Mouse (Mus musculus) midbrain, embryonic 14.5 days (tissue): ENCODE results near the gene Ifnar2. TPM values are rescaled to one million over a fixed set of nuclear protein-coding genes. Genes with fewer than 3 reads are reported as not detected.

Experiments used
- ATAC-seq: fragments of 200-750 bp; cut with Nextera tagmentation; 2 replicates; pipeline ENCODE4 v1.8.0; 2017; ENCODE audit warnings: moderate number of reproducible peaks, moderate library complexity; ENCODE audit not compliant: low FRiP score, low TSS enrichment
- DNase-seq: peaks from one replicate; pipeline ENCODE4 v3.0.0-alpha.2; 2015
- H3K27ac ChIP-seq: fragments of 300-500 bp; sonication (generic); replicated peaks from 2 replicates; pipeline ENCODE4 v1.5.1; 2014; ENCODE audit warnings: mild to moderate bottlenecking, low read depth, low read length, moderate library complexity
- H3K27me3 ChIP-seq: fragments of 300-500 bp; sonication (generic); 2 replicates; pipeline ENCODE4 v1.6.1; 2014; ENCODE audit warnings: low read length, control low read depth, mixed read lengths; ENCODE audit not compliant: control insufficient read depth, insufficient read depth
- H3K36me3 ChIP-seq: fragments of 300-500 bp; sonication (generic); 2 replicates; pipeline ENCODE4 v1.6.1; 2014; ENCODE audit warnings: low read length, control low read depth; ENCODE audit not compliant: control insufficient read depth, insufficient read depth
- H3K4me1 ChIP-seq: fragments of 300-500 bp; sonication (generic); 2 replicates; pipeline ENCODE4 v1.6.1; 2014; ENCODE audit warnings: mild to moderate bottlenecking, antibody characterized with exemption, low read length, control low read depth; ENCODE audit not compliant: control insufficient read depth, insufficient read depth
- H3K4me2 ChIP-seq: fragments of 300-500 bp; sonication (generic); 2 replicates; pipeline ENCODE4 v1.6.1; 2014; ENCODE audit warnings: mild to moderate bottlenecking, low read length, moderate library complexity
- H3K4me3 ChIP-seq: fragments of 300-500 bp; sonication (generic); replicated peaks from 2 replicates; pipeline ENCODE4 v1.5.1; 2014; ENCODE audit warnings: low read depth, low read length
- H3K9ac ChIP-seq: fragments of 300-500 bp; sonication (generic); replicated peaks from 2 replicates; pipeline ENCODE4 v1.6.1; 2014; ENCODE audit warnings: mild to moderate bottlenecking, low read length, moderate library complexity
- H3K9me3 ChIP-seq: fragments of 300-500 bp; sonication (generic); 2 replicates; pipeline ENCODE4 v1.6.1; 2016; ENCODE audit warnings: low read length, control low read depth, mixed read lengths; ENCODE audit not compliant: control insufficient read depth
- WGBS: fragments of 180-500 bp; shearing (Covaris S2); extraction: QIAGEN DNeasy Blood & Tissue Kit; methylation state at CpG from one replicate; pipeline ENCODE4 v1.1.7; 2014; 5-methylcytosine and 5-hydroxymethylcytosine counted together
- polyA plus RNA-seq: library from polyadenylated mRNA; unstranded; fragments of >200 nt; fragmentation: Nextera tagmentation; extraction: Ambion mirVana; gene quantifications from 2 replicates; pipeline ENCODE4 v1.2.1, GENCODE M21; 2014

Ifnar2 gene
- polyA plus RNA-seq, 1 experiment from 2014 or later, result 32.2 TPM

DNA sequence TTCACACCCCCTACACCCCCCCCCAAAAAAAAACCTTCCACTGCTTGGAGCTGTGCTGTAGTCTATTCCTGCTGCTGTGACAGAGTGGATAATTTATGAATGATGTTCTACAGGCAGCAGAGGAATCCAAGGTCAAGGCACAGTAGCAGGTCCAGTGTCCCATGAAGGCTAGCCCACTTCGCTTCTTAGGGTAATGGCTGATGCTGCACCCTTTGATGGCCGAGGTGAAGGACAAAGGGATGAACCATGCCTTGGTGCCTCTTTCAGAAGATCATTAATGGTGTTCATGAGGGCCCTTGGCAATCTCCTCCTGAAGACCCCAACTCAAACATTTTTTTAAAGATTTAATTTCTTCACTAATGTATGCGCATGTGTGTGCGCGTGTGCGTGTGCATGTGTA is 43.8 kb downstream of the Ifnar2 start:
- DNase-seq (no peak), ATAC-seq (no peak)
- WGBS, result 94% methylated on average over 6 of the region's 6 CpGs
- H3K4me3 ChIP-seq, result no peak overlapping the region
- H3K9ac ChIP-seq, result no peak overlapping the region
- no peaks in the 10 kb centered on the region for H3K36me3 ChIP-seq
- H3K4me1 ChIP-seq, result no peaks in the 10 kb centered on the region
- no peaks in the 10 kb centered on the region for H3K9me3 ChIP-seq
- no peak overlapping the region for H3K27ac ChIP-seq
- no peak overlapping the region for H3K4me2 ChIP-seq
- no peaks in the 10 kb centered on the region for H3K27me3 ChIP-seq

DNA sequence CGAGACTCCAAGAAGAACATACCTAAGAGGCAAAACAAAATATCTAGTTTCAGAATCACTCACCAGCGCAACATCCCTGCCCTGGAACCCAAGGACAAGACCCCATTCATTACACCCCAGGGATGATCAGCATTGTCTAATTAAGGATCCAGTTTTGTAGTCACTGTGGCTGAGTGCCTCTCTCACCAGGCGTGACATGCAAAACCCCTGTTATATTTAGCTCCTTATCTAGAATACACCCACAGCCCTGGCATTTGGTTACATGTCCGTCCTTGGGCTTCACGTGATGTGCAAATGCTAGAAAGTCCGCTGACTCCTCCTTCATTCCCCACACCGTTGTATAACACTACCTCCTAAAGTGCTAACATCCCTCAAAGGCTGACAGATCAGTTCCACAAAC is 44.4 kb downstream of the Ifnar2 start:
- no peaks in the 10 kb centered on the region for H3K27me3 ChIP-seq
- no peak for ATAC-seq
- no peaks in the 10 kb centered on the region for H3K36me3 ChIP-seq
- H3K9ac ChIP-seq, result no peak overlapping the region
- no peak overlapping the region for H3K4me3 ChIP-seq
- H3K27ac ChIP-seq, result no peak overlapping the region
- no peak for DNase-seq
- H3K4me1 ChIP-seq, result no peaks in the 10 kb centered on the region
- H3K4me2 ChIP-seq, result no peak overlapping the region
- no peaks in the 10 kb centered on the region for H3K9me3 ChIP-seq
- 82% methylated on average over 7 of the region's 7 CpGs for WGBS

DNA sequence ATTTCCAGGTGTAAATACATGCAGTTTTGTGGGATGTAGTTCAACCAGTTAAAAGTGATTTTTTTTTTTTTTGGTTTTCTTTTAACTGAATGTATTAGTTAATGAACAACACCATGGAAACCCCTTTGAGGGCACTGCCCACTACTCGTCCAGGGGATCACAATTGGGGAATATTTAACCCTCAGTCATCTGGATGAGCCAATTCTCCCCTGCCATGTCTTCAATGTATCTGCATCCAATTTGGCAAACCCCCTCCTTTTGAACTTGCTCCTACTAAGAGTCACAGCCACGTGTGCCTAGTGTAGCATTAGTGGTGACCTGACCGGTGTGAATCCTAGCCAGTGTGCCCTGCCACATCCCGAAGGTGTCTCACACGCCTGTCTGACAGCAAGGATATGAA is 45.9 kb downstream of the Ifnar2 start:
- Histone ChIP-seq H3K27ac (no peak overlapping the region), H3K9ac (no peak overlapping the region), H3K4me2 (no peak overlapping the region), H3K4me1 (no peaks in the 10 kb centered on the region), H3K9me3 (no peaks in the 10 kb centered on the region), H3K36me3 (no peaks in the 10 kb centered on the region), H3K4me3 (no peak overlapping the region), H3K27me3 (no peaks in the 10 kb centered on the region)
- 77% methylated on average over 5 of the region's 5 CpGs for WGBS
- DNase-seq, result no peak
- ATAC-seq, result no peak

DNA sequence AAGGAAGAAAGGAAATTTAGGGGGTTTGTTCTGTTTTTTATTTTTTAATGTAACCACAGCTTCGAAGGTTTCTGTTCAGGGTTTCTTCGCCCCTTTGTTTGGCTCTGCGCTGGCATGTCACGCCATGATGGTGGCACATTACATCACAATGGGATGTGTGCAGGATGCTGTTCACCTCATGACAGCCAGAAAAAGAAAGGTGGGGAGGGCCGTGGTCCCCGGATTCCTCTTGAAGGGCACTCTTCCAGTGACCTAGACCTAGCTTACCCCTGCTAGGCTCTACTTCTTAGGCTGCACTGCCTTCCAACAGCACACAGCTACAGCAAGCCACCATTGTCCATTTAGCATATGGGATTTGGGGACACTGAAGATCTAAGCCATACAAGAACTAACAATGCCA is 53.2 kb downstream of the Ifnar2 start:
- no peaks in the 10 kb centered on the region for H3K9me3 ChIP-seq
- H3K4me3 ChIP-seq, result no peak overlapping the region
- DNase-seq, result no peak
- no peak overlapping the region for H3K9ac ChIP-seq
- ATAC-seq, result no peak
- WGBS, result 86% methylated on average over 6 of the region's 6 CpGs
- H3K4me2 ChIP-seq, result no peak overlapping the region
- H3K27me3 ChIP-seq, result no peaks in the 10 kb centered on the region
- H3K27ac ChIP-seq, result no peak overlapping the region
- H3K4me1 ChIP-seq, result no peaks in the 10 kb centered on the region
- no peaks in the 10 kb centered on the region for H3K36me3 ChIP-seq

DNA sequence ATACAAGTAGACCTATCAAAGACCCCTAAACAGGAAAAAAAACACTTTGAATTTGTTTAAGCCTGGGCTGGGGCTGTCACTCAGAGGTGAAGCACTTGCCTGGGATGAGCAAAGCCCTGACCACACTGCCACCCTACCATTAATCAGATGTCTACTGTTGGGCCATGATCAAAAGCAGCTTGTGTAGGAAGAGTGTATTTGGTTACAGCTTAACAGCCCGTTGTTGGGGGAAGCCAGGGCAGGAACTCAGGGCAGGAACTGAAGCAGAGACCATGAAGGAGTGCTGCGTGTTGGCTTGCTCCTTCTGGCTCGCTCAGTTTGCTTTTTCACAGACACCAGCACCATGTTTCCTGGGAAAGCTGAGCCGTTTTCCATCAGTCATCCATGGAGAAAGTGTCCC is 54.0 kb downstream of the Ifnar2 start:
- 83% methylated on average over 4 of the region's 4 CpGs for WGBS
- Histone ChIP-seq H3K4me2 (no peak overlapping the region), H3K27me3 (no peaks in the 10 kb centered on the region), H3K9ac (no peak overlapping the region), H3K4me3 (no peak overlapping the region), H3K4me1 (no peaks in the 10 kb centered on the region), H3K27ac (no peak overlapping the region), H3K9me3 (no peaks in the 10 kb centered on the region), H3K36me3 (no peaks in the 10 kb centered on the region)
- ATAC-seq (no peak), DNase-seq (no peak)

DNA sequence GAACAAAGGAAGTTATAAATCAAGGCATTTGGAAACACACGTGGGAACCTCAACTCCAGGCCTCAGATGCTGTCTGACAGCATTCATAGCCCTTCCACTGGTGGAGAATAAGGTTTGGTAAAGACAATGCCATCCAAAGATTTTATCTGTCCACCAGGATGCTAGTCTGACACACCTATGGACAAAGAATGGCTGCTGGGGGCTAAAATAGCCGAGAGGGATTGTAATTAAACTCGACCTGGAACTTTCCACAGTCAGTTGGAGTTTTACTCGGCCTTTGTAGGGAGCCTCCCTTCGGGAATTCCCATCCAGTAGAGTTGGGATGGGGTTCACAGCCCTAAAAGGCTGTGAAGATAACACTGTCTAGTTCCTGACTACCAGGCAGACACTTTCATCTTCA is 54.9 kb downstream of the Ifnar2 start:
- H3K27me3 ChIP-seq, result no peaks in the 10 kb centered on the region
- no peak overlapping the region for H3K4me2 ChIP-seq
- no peaks in the 10 kb centered on the region for H3K36me3 ChIP-seq
- H3K27ac ChIP-seq, result no peak overlapping the region
- DNase-seq (no peak), ATAC-seq (no peak)
- H3K9ac ChIP-seq, result no peak overlapping the region
- H3K4me1 ChIP-seq, result no peaks in the 10 kb centered on the region
- no peaks in the 10 kb centered on the region for H3K9me3 ChIP-seq
- H3K4me3 ChIP-seq, result no peak overlapping the region
- WGBS, result 84% methylated on average over 5 of the region's 5 CpGs

DNA sequence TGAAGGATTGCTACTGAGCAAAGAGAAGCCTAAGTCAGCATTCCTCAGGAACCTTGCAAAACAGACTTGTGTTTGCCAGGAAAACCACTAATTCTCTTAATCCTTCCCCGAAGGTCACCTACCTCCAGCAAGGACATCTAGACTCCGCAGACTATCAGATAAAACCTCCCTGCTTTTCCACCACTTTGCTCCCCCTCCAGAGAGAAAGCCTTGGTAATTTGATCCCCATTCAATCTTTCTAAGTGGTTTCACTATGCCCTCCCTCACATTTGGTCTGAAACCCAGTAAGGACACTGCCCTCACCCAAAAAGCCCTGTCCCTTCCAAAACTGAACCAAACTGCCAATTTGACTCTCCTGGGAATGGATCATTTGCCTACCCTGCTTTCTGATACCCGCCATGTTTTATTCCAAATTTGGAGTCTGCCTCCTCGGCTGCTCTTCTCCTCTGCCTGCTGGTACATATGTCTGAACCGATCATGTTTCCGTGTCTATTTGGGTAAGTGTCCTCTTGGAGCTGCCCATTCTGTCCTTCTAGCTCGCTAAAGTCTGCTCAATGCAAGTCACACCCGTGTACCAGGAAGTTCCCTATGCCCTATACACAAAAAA is 55.8 kb downstream of the Ifnar2 start:
- H3K27me3 ChIP-seq, result no peaks in the 10 kb centered on the region
- H3K9ac ChIP-seq, result no peak overlapping the region
- WGBS, result 84% methylated on average over 8 of the region's 8 CpGs
- H3K4me3 ChIP-seq, result no peak overlapping the region
- H3K36me3 ChIP-seq, result no peaks in the 10 kb centered on the region
- H3K27ac ChIP-seq, result no peak overlapping the region
- ATAC-seq, result no peak
- no peak for DNase-seq
- H3K9me3 ChIP-seq, result no peaks in the 10 kb centered on the region
- H3K4me1 ChIP-seq, result no peaks in the 10 kb centered on the region
- no peak overlapping the region for H3K4me2 ChIP-seq

DNA sequence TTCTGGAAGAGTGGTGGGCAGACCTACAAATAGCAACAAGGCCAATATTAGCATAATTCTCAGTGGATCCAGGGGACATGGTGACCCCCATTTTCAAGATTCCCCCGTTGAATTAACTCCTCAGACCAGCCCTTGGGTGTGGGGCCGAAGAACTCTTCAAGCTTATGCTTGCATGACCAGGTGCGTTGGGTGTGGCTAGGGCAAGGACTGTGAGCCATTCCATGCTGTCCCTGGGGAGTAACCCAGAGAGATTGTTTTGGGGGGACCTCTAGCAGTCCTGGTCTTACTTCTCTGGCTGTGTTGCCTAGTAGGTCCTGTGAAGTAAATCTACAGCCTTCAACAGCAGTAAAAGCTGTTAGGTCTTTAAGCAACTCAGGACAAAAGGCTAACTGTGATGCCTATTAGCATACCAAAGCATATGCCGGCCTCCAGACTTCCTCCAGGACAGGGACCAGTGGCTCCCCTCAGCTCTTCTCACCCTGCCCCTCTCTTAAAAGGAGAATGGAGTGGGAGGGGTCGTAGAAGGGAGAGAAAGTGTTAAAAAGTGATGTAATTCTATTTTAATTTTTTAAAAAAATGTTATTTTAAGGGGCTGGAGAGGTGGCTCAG is 60.2 kb downstream of the Ifnar2 start:
- Histone ChIP-seq H3K9me3 (no peaks in the 10 kb centered on the region), H3K4me1 (no peaks in the 10 kb centered on the region), H3K4me3 (no peak overlapping the region), H3K4me2 (no peak overlapping the region), H3K27me3 (no peaks in the 10 kb centered on the region), H3K9ac (no peak overlapping the region), H3K27ac (no peak overlapping the region), H3K36me3 (no peaks in the 10 kb centered on the region)
- DNase-seq (no peak), ATAC-seq (no peak)
- 35% methylated on average over 5 of the region's 5 CpGs for WGBS

DNA sequence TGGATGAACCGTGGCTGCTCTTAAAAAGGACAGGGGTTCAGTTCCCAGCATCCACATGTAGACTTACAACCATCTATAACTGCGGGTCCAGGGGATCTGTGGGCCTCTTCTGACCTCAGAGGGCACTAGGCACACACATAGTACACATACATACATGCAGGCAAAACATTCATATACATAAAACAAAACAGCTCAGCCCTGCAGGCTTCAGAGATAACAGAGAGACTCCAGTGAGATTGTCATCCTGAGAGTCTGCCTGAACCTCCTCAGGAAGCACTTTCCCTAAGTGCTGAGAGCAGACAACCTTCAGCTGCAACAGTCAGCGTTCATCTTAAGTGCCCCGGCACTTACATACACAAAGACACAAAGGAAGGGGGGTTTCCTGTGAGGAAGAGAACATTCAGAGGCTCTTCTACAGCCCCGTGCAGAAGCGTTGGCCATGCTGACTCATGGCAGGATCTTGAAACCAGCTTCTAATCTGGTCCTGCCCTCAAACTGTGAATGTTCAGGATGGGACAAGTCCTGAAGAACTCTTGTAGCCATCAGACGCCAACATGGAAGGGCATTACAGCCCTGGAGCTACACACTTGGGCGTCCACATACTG is 60.8 kb downstream of the Ifnar2 start:
- Histone ChIP-seq H3K4me3 (no peak overlapping the region), H3K4me1 (no peaks in the 10 kb centered on the region), H3K9ac (no peak overlapping the region), H3K36me3 (no peaks in the 10 kb centered on the region), H3K9me3 (no peaks in the 10 kb centered on the region), H3K27me3 (no peaks in the 10 kb centered on the region), H3K4me2 (no peak overlapping the region), H3K27ac (no peak overlapping the region)
- ATAC-seq (no peak), DNase-seq (no peak)
- 68% methylated on average over 8 of the region's 8 CpGs for WGBS
